Mouse (Mus musculus) cerebellum, adult (tissue): Measurements from ENCODE around the gene Olfr105-ps.

Source experiments
- ATAC-seq: cut with Nextera tagmentation; 2 replicates; pipeline ENCODE4 v1.9.2; 2017; ENCODE audit warnings: mild to moderate bottlenecking, moderate library complexity, mixed read lengths; ENCODE audit not compliant: insufficient number of reproducible peaks, low FRiP score, low TSS enrichment

Olfr105-ps gene

GRCm38 (mm10) chr17:37378733-37379132, at the start of gene Olfr105-ps:
Gene Olfr105-ps (plus strand): TSS chr17:37379033.
- ATAC-seq, result no peak

- no peak for ATAC-seq
Observed at GRCm38 (mm10) chr17:37339598-37339997, 39.2 kb upstream of the Olfr105-ps start, which contains the start of gene Olfr103. Gene Olfr103 (minus strand): TSS chr17:37339698.

- ATAC-seq, result no peak
Observed at GRCm38 (mm10) chr17:37359282-37359681, 19.6 kb upstream of the Olfr105-ps start, which contains the start of gene Olfr104-ps. Gene Olfr104-ps (plus strand): TSS chr17:37359582.

GRCm38 (mm10) chr17:37390093-37390492, 11.3 kb downstream of the Olfr105-ps start, which contains the start of gene Olfr106-ps:
Gene Olfr106-ps (plus strand): TSS chr17:37390393.
- ATAC-seq, result no peak

- no peak for ATAC-seq
Observed at GRCm38 (mm10) chr17:37398926-37399325, 20.1 kb downstream of the Olfr105-ps start, which contains the start of gene Olfr107. Gene Olfr107 (plus strand): TSS chr17:37399226.

- ATAC-seq, result no peak
Observed at GRCm38 (mm10) chr17:37413380-37413779, 34.5 kb downstream of the Olfr105-ps start.
